Mouse (Mus musculus) midbrain, embryonic 12.5 days (tissue): Measurements from ENCODE around the gene Clasrp. TPM values are rescaled to one million over a fixed set of nuclear protein-coding genes. Genes with fewer than 3 reads are reported as not detected.

Source experiments
- ATAC-seq: fragments of 200-750 bp; cut with Nextera tagmentation; 2 replicates; pipeline ENCODE4 v1.8.0; 2017; ENCODE audit warnings: low read depth, moderate TSS enrichment, moderate library complexity; ENCODE audit not compliant: low FRiP score
- H3K27ac ChIP-seq: fragments of 300-500 bp; sonication (generic); replicated peaks from 2 replicates; pipeline ENCODE4 v1.5.1; 2016; ENCODE audit warnings: mild to moderate bottlenecking
- H3K27me3 ChIP-seq: fragments of 300-500 bp; sonication (generic); 2 replicates; pipeline ENCODE4 v1.6.1; 2016; ENCODE audit warnings: mild to moderate bottlenecking
- H3K36me3 ChIP-seq: fragments of 300-500 bp; sonication (generic); 2 replicates; pipeline ENCODE4 v1.6.1; 2016
- H3K4me1 ChIP-seq: fragments of 300-500 bp; sonication (generic); 2 replicates; pipeline ENCODE4 v1.6.1; 2016
- H3K4me2 ChIP-seq: fragments of 300-500 bp; sonication (generic); replicated peaks from 2 replicates; pipeline ENCODE4 v1.6.1; 2016; ENCODE audit warnings: mild to moderate bottlenecking, moderate library complexity
- H3K4me3 ChIP-seq: fragments of 300-500 bp; sonication (generic); 2 replicates; pipeline ENCODE4 v1.5.1; 2016; ENCODE audit warnings: mild to moderate bottlenecking
- H3K9ac ChIP-seq: fragments of 300-500 bp; sonication (generic); replicated peaks from 2 replicates; pipeline ENCODE4 v1.6.1; 2016; ENCODE audit warnings: mild to moderate bottlenecking, moderate library complexity
- H3K9me3 ChIP-seq: fragments of 300-500 bp; sonication (generic); 2 replicates; pipeline ENCODE4 v1.6.1; 2016; ENCODE audit warnings: mild to moderate bottlenecking
- WGBS: fragments of 180-500 bp; shearing (Covaris S2); methylation state at CpG from one replicate; pipeline ENCODE4 v1.1.7; 2016; 5-methylcytosine and 5-hydroxymethylcytosine counted together
- polyA plus RNA-seq: library from polyadenylated mRNA; unstranded; fragments of >200 nt; fragmentation: Nextera tagmentation; extraction: Ambion mirVana; gene quantifications from 2 replicates; pipeline ENCODE4 v1.2.1, GENCODE M21; 2016

Gene Clasrp
- polyA plus RNA-seq, result 71.7 and 74.3 TPM in 2 replicates

- Histone ChIP-seq H3K36me3 (peaks cover 31% of the 10 kb centered on the region), H3K4me2 (peak within 1 kb of the TSS; percentile 95), H3K4me3 (peak within 1 kb of the TSS; percentile 98), H3K9me3 (no peaks in the 10 kb centered on the region), H3K27ac (peak within 1 kb of the TSS; percentile 70), H3K27me3 (no peaks in the 10 kb centered on the region), H3K9ac (peak within 1 kb of the TSS; percentile 98), H3K4me1 (peaks cover 20% of the 10 kb centered on the region)
- ATAC-seq, result peak; percentile 96
- WGBS, result 2% methylated on average over 57 of the region's 57 CpGs
These were observed at the start of gene Clasrp for GRCm38 (mm10) chr7:19603849-19604605. Gene Clasrp (minus strand): TSS chr7:19604486.

- H3K27me3 ChIP-seq, result no peaks in the 10 kb centered on the region
- 100% methylated on average over 2 of the region's 2 CpGs for WGBS
- H3K36me3 ChIP-seq, result peaks cover 72% of the 10 kb centered on the region
- H3K4me1 ChIP-seq, result no peaks in the 10 kb centered on the region
- H3K4me3 ChIP-seq, result no peak overlapping the region
- no peak overlapping the region for H3K27ac ChIP-seq
- no peak for ATAC-seq
- H3K4me2 ChIP-seq, result no peak overlapping the region
- no peak overlapping the region for H3K9ac ChIP-seq
- H3K9me3 ChIP-seq, result no peaks in the 10 kb centered on the region
These were observed 48.3 kb upstream of the Clasrp start for GRCm38 (mm10) chr7:19652614-19653013.

GRCm38 (mm10) chr7:19651063-19651786, 46.9 kb upstream of the Clasrp start:
- 94% methylated on average over 6 of the region's 6 CpGs for WGBS
- Histone ChIP-seq H3K9ac (no peak overlapping the region), H3K4me3 (no peak overlapping the region), H3K9me3 (no peaks in the 10 kb centered on the region), H3K36me3 (peaks cover 79% of the 10 kb centered on the region), H3K4me1 (no peaks in the 10 kb centered on the region), H3K27me3 (no peaks in the 10 kb centered on the region), H3K4me2 (no peak overlapping the region), H3K27ac (no peak overlapping the region)
- no peak for ATAC-seq

- 94% methylated on average over 4 of the region's 4 CpGs for WGBS
- Histone ChIP-seq H3K27me3 (no peaks in the 10 kb centered on the region), H3K4me1 (no peaks in the 10 kb centered on the region), H3K36me3 (peaks cover 98% of the 10 kb centered on the region), H3K4me3 (no peak overlapping the region), H3K9ac (no peak overlapping the region), H3K9me3 (no peaks in the 10 kb centered on the region), H3K4me2 (no peak overlapping the region), H3K27ac (no peak overlapping the region)
- no peak for ATAC-seq
These were observed 36.9 kb upstream of the Clasrp start for GRCm38 (mm10) chr7:19641223-19641622.

- Histone ChIP-seq H3K9ac (no peak overlapping the region), H3K9me3 (no peaks in the 10 kb centered on the region), H3K4me3 (no peak overlapping the region), H3K27ac (no peak overlapping the region), H3K4me1 (no peaks in the 10 kb centered on the region), H3K27me3 (no peaks in the 10 kb centered on the region), H3K4me2 (no peak overlapping the region), H3K36me3 (peaks cover 84% of the 10 kb centered on the region)
- 86% methylated on average over 11 of the region's 11 CpGs for WGBS
- no peak for ATAC-seq
These were observed 31.0 kb upstream of the Clasrp start for GRCm38 (mm10) chr7:19635074-19635827.

- Histone ChIP-seq H3K4me2 (no peak overlapping the region), H3K9ac (no peak overlapping the region), H3K27ac (no peak overlapping the region), H3K4me1 (no peaks in the 10 kb centered on the region), H3K9me3 (no peaks in the 10 kb centered on the region), H3K36me3 (peaks cover 77% of the 10 kb centered on the region), H3K27me3 (no peaks in the 10 kb centered on the region), H3K4me3 (no peak overlapping the region)
- no peak for ATAC-seq
- WGBS, result 100% methylated on average over 2 of the region's 2 CpGs
These were observed 30.3 kb upstream of the Clasrp start for GRCm38 (mm10) chr7:19634591-19634990.

- Histone ChIP-seq H3K9ac (no peak overlapping the region), H3K9me3 (no peaks in the 10 kb centered on the region), H3K36me3 (peaks cover 70% of the 10 kb centered on the region), H3K27ac (no peak overlapping the region), H3K4me3 (no peak overlapping the region), H3K4me1 (no peaks in the 10 kb centered on the region), H3K4me2 (no peak overlapping the region), H3K27me3 (no peaks in the 10 kb centered on the region)
- 94% methylated on average over 15 of the region's 15 CpGs for WGBS
- ATAC-seq, result no peak
These were observed 29.6 kb upstream of the Clasrp start for GRCm38 (mm10) chr7:19633855-19634254.

- H3K9ac ChIP-seq, result no peak overlapping the region
- H3K36me3 ChIP-seq, result peaks cover 63% of the 10 kb centered on the region
- 93% methylated on average over 17 of the region's 17 CpGs for WGBS
- ATAC-seq, result no peak
- no peak overlapping the region for H3K4me3 ChIP-seq
- H3K27ac ChIP-seq, result no peak overlapping the region
- H3K9me3 ChIP-seq, result no peaks in the 10 kb centered on the region
- H3K4me2 ChIP-seq, result no peak overlapping the region
- H3K27me3 ChIP-seq, result no peaks in the 10 kb centered on the region
- H3K4me1 ChIP-seq, result 0 out of 2 replicates have a peak, but pooled peaks cover 6% of the 10 kb centered on the region
These were observed 28.9 kb upstream of the Clasrp start for GRCm38 (mm10) chr7:19633197-19633596.

- H3K4me1 ChIP-seq, result 0 out of 2 replicates have a peak, but pooled peaks cover 6% of the 10 kb centered on the region
- H3K4me2 ChIP-seq, result no peak overlapping the region
- no peak overlapping the region for H3K4me3 ChIP-seq
- H3K9me3 ChIP-seq, result no peaks in the 10 kb centered on the region
- ATAC-seq, result no peak
- H3K9ac ChIP-seq, result no peak overlapping the region
- no peak overlapping the region for H3K27ac ChIP-seq
- H3K27me3 ChIP-seq, result peaks cover under 1% of the 10 kb centered on the region; the same call in 1 of the 2 replicates
- H3K36me3 ChIP-seq, result peaks cover 59% of the 10 kb centered on the region
These were observed 28.4 kb upstream of the Clasrp start for GRCm38 (mm10) chr7:19632720-19633119.

- no peaks in the 10 kb centered on the region for H3K9me3 ChIP-seq
- H3K36me3 ChIP-seq, result peaks cover 54% of the 10 kb centered on the region
- H3K27ac ChIP-seq, result no peak overlapping the region
- 0 out of 2 replicates have a peak, but pooled peaks cover 6% of the 10 kb centered on the region for H3K4me1 ChIP-seq
- no peak for ATAC-seq
- peaks cover 3% of the 10 kb centered on the region; the same call in 1 of the 2 replicates for H3K27me3 ChIP-seq
- no peak overlapping the region for H3K4me3 ChIP-seq
- no peak overlapping the region for H3K9ac ChIP-seq
- no peak overlapping the region for H3K4me2 ChIP-seq
These were observed 28.0 kb upstream of the Clasrp start for GRCm38 (mm10) chr7:19632275-19632674.

GRCm38 (mm10) chr7:19629361-19629734, 25.1 kb upstream of the Clasrp start, which contains the start of gene Relb:
Gene Relb (minus strand): TSS chr7:19629438.
- peaks cover 25% of the 10 kb centered on the region for H3K36me3 ChIP-seq
- no peaks in the 10 kb centered on the region for H3K9me3 ChIP-seq
- under 1% methylated on average over 27 of the region's 41 CpGs for WGBS
- no peak; the same call in none of the 2 replicates for ATAC-seq
- H3K4me1 ChIP-seq, result 0 out of 2 replicates have a peak, but pooled peaks cover 6% of the 10 kb centered on the region
- H3K9ac ChIP-seq, result peak within 1 kb of the TSS; percentile 52
- H3K27ac ChIP-seq, result peak within 1 kb of the TSS; percentile 78
- H3K4me2 ChIP-seq, result peak within 1 kb of the TSS; percentile 95
- H3K27me3 ChIP-seq, result peaks cover 3% of the 10 kb centered on the region; the same call in 1 of the 2 replicates
- H3K4me3 ChIP-seq, result peak within 1 kb of the TSS; percentile 74
